Mouse (Mus musculus) erythroblast, embryonic 14.5 days (primary cell): Measurements from ENCODE around the gene Ppm1l.

Source experiments
- GATA1 ChIP-seq: IDR thresholded peaks from 2 replicates; pipeline ENCODE4 v1.6.1; 2012; ENCODE audit warnings: low read length, inconsistent platforms, mixed read lengths
- TAL1 ChIP-seq: IDR thresholded peaks from 3 replicates; pipeline ENCODE4 v1.6.1; 2012; ENCODE audit warnings: low read length, inconsistent platforms, mixed read lengths

DNA sequence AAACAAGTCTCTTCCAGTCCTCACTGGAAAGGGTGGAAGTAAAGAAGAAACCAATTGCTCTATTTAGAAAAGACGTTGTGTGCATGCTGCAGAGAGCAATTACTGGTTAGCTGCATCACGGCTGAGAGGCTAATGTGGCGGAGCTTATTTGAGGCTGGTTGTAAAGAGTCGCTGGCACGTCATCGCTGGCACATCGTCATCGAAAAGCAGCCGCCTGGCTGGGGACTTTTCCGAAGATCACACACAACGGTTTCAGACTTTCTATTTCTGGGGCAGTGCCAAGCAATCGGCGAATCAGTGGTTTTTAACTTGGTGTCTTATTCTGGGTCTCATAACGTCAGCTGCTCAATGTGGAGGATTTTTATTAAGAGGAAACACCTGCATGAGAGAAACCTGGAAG lies 26.8 kb upstream of the Ppm1l start:
- no peak for TF ChIP-seq GATA1
- no peak for TF ChIP-seq TAL1
